Mouse (Mus musculus) spleen, adult 2 months (tissue): ENCODE results near the gene Zcchc24. TPM values are rescaled to one million over a fixed set of nuclear protein-coding genes. Genes with fewer than 3 reads are reported as not detected.
A peak's percentile ranks its signal among the peaks of the same experiment; 100 is the strongest.

Source experiments
- DNase-seq, 2 experiments: peaks; one replicate each; pipeline versions ENCODE4 v3.0.0 to v3.0.0-alpha.2; 2012 to 2021; ENCODE audit warnings: low spot score in 2 of 2, low read depth in 1 of 2
- H3K27ac ChIP-seq: fragments of 200-500 bp; 2 replicates; pipeline ENCODE4 v1.5.1; 2012; ENCODE audit warnings: low read length, inconsistent platforms; ENCODE audit not compliant: insufficient read depth
- H3K27me3 ChIP-seq: fragments of 200-500 bp; 2 replicates; pipeline ENCODE4 v1.6.1; 2012; ENCODE audit warnings: mild to moderate bottlenecking, moderate library complexity, low read length, inconsistent platforms; ENCODE audit not compliant: control insufficient read depth, insufficient read depth
- H3K36me3 ChIP-seq: fragments of 200-500 bp; 2 replicates; pipeline ENCODE4 v1.6.1; 2012; ENCODE audit warnings: mild to moderate bottlenecking, low read length, inconsistent platforms; ENCODE audit not compliant: control insufficient read depth, insufficient read depth
- H3K4me1 ChIP-seq: fragments of 200-500 bp; 2 replicates; pipeline ENCODE4 v1.6.1; 2011; ENCODE audit warnings: inconsistent platforms; ENCODE audit not compliant: control insufficient read depth, insufficient read depth, insufficient read length
- H3K4me3 ChIP-seq: fragments of 200-500 bp; 2 replicates; pipeline ENCODE4 v1.5.1; 2011; ENCODE audit warnings: mild to moderate bottlenecking, inconsistent platforms; ENCODE audit not compliant: insufficient read depth, insufficient read length; ENCODE audit errors: extremely low read depth
- CTCF ChIP-seq: fragments of 200-500 bp; IDR thresholded peaks from 2 replicates; pipeline ENCODE4 v1.5.1; 2011; ENCODE audit warnings: mild to moderate bottlenecking, inconsistent platforms; ENCODE audit not compliant: insufficient read depth, insufficient read length, insufficient replicate concordance; ENCODE audit errors: extremely low read depth
- POLR2A ChIP-seq: fragments of 200-500 bp; IDR thresholded peaks from 2 replicates; pipeline ENCODE4 v1.6.1; 2011; ENCODE audit warnings: low read depth, low read length, inconsistent platforms
- WGBS: fragments of 180-500 bp; shearing (Covaris S2); methylation state at CpG from one replicate; pipeline ENCODE4 v1.1.7; 2018; 5-methylcytosine and 5-hydroxymethylcytosine counted together
- polyA plus RNA-seq: library from polyadenylated mRNA; depleted of rRNA; stranded (reverse); fragments of >200 nt; gene quantifications from 2 replicates; pipeline ENCODE4 v1.2.3, GENCODE M21; 2012

Zcchc24 gene
- polyA plus RNA-seq, 1 experiment: 14.9 TPM

- peaks cover 24% of the 10 kb centered on the region for H3K4me1 ChIP-seq
- no peak overlapping the region for H3K4me3 ChIP-seq
- DNase-seq: peak; percentile 39 to 71
- H3K27me3 ChIP-seq: no peaks in the 10 kb centered on the region
- H3K36me3 ChIP-seq: 0 out of 2 replicates have a peak, but pooled peaks cover 2% of the 10 kb centered on the region
- WGBS: 45% methylated on average over 9 of the region's 9 CpGs
- TF ChIP-seq POLR2A: no peak
- no peak for TF ChIP-seq CTCF
- peak overlapping the region; percentile 34; the same call in 1 of the 2 replicates for H3K27ac ChIP-seq
These were observed 49.5 kb downstream of the Zcchc24 start for GRCm38 (mm10) chr14:25719371-25719770.

GRCm38 (mm10) chr14:25718471-25718870 is 50.4 kb downstream of the Zcchc24 start:
- Histone ChIP-seq H3K4me1 (peaks cover 24% of the 10 kb centered on the region), H3K27ac (peak overlapping the region; percentile 34; the same call in 1 of the 2 replicates)

DNA sequence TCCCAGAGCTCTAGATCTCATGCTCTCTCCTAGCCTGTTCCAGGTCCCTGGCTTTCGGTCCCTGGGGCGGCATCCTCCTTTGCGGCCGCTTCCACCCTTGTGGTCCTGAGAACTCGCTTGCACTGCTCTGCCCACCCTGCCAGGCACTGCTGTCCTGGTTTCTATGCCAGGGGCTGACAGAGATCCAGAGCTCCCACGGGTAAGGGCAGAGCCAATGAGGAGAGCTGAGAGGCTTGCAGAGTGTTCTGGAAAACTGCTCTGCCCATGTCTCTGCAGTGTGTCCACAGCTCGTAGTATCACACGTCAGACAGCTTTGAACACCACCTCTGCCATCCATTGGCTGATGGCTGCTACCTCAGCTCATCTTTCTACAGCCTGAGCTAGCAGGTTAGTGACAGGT is 51.1 kb downstream of the Zcchc24 start:
- peaks cover 24% of the 10 kb centered on the region for H3K4me1 ChIP-seq
- WGBS: 87% methylated on average over 8 of the region's 8 CpGs
- H3K36me3 ChIP-seq: 0 out of 2 replicates have a peak, but pooled peaks cover 2% of the 10 kb centered on the region
- no peak overlapping the region for H3K4me3 ChIP-seq
- no peaks in the 10 kb centered on the region for H3K27me3 ChIP-seq
- TF ChIP-seq POLR2A: no peak
- TF ChIP-seq CTCF: no peak
- H3K27ac ChIP-seq: no peak overlapping the region
- no peak for DNase-seq

More at GRCm38 (mm10) chr14:25718471-25718870, 50.4 kb downstream of the Zcchc24 start:
- no peak overlapping the region for H3K4me3 ChIP-seq
- 3% methylated on average over 2 of the region's 2 CpGs for WGBS
- 0 out of 2 replicates have a peak, but pooled peaks cover 2% of the 10 kb centered on the region for H3K36me3 ChIP-seq
- DNase-seq: no peak
- H3K27me3 ChIP-seq: no peaks in the 10 kb centered on the region
- TF ChIP-seq POLR2A (no peak), CTCF (no peak)

DNA sequence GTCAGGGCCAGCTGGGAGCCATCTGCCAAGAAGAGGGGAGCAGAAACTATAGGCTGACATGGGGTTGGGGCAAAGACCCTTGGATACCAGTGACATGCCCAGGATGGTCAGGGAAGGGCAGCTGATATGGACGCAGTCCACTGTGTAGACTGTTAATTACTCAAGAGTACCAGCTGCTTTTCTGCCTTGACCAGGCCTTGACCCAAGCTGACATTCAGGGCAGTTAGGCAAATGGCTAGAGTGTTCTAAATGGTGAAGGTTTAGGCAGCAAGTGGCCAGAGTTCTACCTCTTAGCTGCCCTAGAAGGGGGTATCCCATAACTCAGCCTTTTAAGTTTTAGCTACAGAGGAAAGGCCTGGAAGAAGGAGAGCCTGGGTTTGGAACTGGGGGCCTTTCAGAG is 52.3 kb downstream of the Zcchc24 start:
- TF ChIP-seq POLR2A: no peak
- no peak for TF ChIP-seq CTCF
- Histone ChIP-seq H3K36me3 (0 out of 2 replicates have a peak, but pooled peaks cover 2% of the 10 kb centered on the region), H3K27me3 (no peaks in the 10 kb centered on the region), H3K4me3 (no peak overlapping the region), H3K27ac (no peak overlapping the region), H3K4me1 (peaks cover 20% of the 10 kb centered on the region)
- whole genome bisulfite sequencing: 100% methylated on average over 1 of the region's 1 CpGs
- DNase-seq: no peak

- Histone ChIP-seq H3K4me1 (peaks cover 5% of the 10 kb centered on the region; the same call in 1 of the 2 replicates), H3K4me3 (no peak overlapping the region), H3K36me3 (0 out of 2 replicates have a peak, but pooled peaks cover 2% of the 10 kb centered on the region), H3K27me3 (no peaks in the 10 kb centered on the region), H3K27ac (no peak overlapping the region)
- WGBS: 48% methylated on average over 4 of the region's 4 CpGs
- TF ChIP-seq CTCF (peak; percentile 43; the same call in 1 of the 2 replicates), POLR2A (no peak)
- DNase-seq: no peak
These were observed 55.4 kb downstream of the Zcchc24 start for GRCm38 (mm10) chr14:25713443-25713842.

DNA sequence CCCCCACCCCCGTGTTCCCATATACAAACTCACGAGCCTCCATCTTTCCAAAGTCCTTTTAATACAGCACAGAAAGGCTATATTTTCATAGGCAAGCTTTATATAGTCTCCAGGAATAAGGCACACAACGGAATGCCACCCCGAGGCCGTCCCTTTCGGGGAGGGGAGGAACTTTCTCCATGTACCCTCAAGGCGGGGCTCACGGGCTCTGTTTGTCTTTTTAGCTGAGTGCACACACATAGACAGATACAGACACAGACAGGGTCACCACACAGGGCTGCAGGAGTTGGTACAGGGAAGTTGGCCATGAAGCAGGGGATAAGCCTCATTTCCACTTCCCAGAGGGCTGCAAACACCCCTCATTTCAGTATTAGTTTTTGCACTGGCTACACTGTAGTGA is 57.2 kb downstream of the Zcchc24 start:
- H3K27ac ChIP-seq: no peak overlapping the region
- no peak for DNase-seq
- H3K4me1 ChIP-seq: no peaks in the 10 kb centered on the region
- H3K27me3 ChIP-seq: no peaks in the 10 kb centered on the region
- H3K4me3 ChIP-seq: no peak overlapping the region
- 0 out of 2 replicates have a peak, but pooled peaks cover 2% of the 10 kb centered on the region for H3K36me3 ChIP-seq
- no peak for TF ChIP-seq POLR2A
- TF ChIP-seq CTCF: no peak
- 87% methylated on average over 8 of the region's 8 CpGs for WGBS

- H3K27me3 ChIP-seq: no peaks in the 10 kb centered on the region
- H3K27ac ChIP-seq: no peak overlapping the region
- H3K36me3 ChIP-seq: 0 out of 2 replicates have a peak, but pooled peaks cover 2% of the 10 kb centered on the region
- no peak for DNase-seq
- 91% methylated on average over 7 of the region's 7 CpGs for WGBS
- H3K4me1 ChIP-seq: no peaks in the 10 kb centered on the region
- H3K4me3 ChIP-seq: no peak overlapping the region
- TF ChIP-seq POLR2A (no peak), CTCF (no peak)
These were observed 57.7 kb downstream of the Zcchc24 start for GRCm38 (mm10) chr14:25711177-25711576.
